Mouse (Mus musculus): ENCODE measurements around the gene Bicc1. TPM values are rescaled to one million over a fixed set of nuclear protein-coding genes. Genes with fewer than 3 reads are reported as not detected.

Bicc1 gene
- total RNA-seq, 1 experiment: 1.8 TPM

- no peak overlapping the region for H3K9ac ChIP-seq (ENCODE audit: insufficient read depth, low read depth, low read length, poor library complexity, severe bottlenecking)
- DNase-seq (ENCODE audit: low read depth, low spot score): no peak
- no peaks in the 10 kb centered on the region for H3K9me3 ChIP-seq (ENCODE audit: control insufficient read depth, insufficient read depth, low read depth, low read length)
- H3K4me3 ChIP-seq (ENCODE audit: insufficient read depth in 1 of 2, low read depth in 1 of 2, low read length in 2 of 2, poor library complexity in 1 of 2, severe bottlenecking in 1 of 2): no peak overlapping the region
- no peak overlapping the region for H3K27ac ChIP-seq (ENCODE audit: insufficient read depth, low read depth, low read length, poor library complexity, severe bottlenecking)
- no peak for TF ChIP-seq HCFC1 (IDR thresholded peaks at IDR 0.05; ENCODE audit: borderline replicate concordance, insufficient read depth, low read length)
- no peak for TF ChIP-seq CHD2 (IDR thresholded peaks at IDR 0.05; ENCODE audit: low read depth, low read length)
- no peak for TF ChIP-seq MAFK (IDR thresholded peaks at IDR 0.05; ENCODE audit: insufficient read depth, low read depth, low read length)
- no peak for TF ChIP-seq ZC3H11A (IDR thresholded peaks at IDR 0.05; ENCODE audit: borderline replicate concordance, low read depth, low read length)
- no peak for TF ChIP-seq ZNF384 (IDR thresholded peaks at IDR 0.05; ENCODE audit: low read depth, low read length)
- in situ Hi-C loops (cut with MboI; ENCODE audit: low sequenced_read_pairs in 2 of 2, unreplicated experiment in 2 of 2): no loop called here
- no peaks in the 10 kb centered on the region for H3K36me3 ChIP-seq (ENCODE audit: control insufficient read depth, insufficient read depth, low read length, poor library complexity, severe bottlenecking)
- no peaks in the 10 kb centered on the region for H3K4me1 ChIP-seq (ENCODE audit: control insufficient read depth in 2 of 2, insufficient read depth in 2 of 2, low read length in 2 of 2, poor library complexity in 1 of 2)
Measured at GRCm38 (mm10) chr10:71156569-71156968, 2.9 kb downstream of the Bicc1 start.

- H3K36me3 ChIP-seq (ENCODE audit: control insufficient read depth, insufficient read depth, low read length, poor library complexity, severe bottlenecking): no peaks in the 10 kb centered on the region
- H3K27ac ChIP-seq (ENCODE audit: insufficient read depth, low read depth, low read length, poor library complexity, severe bottlenecking): no peak overlapping the region; the same call in 1 of the 2 replicates
- in situ Hi-C loops (cut with MboI; ENCODE audit: low sequenced_read_pairs in 2 of 2, unreplicated experiment in 2 of 2): no loop called here
- no peaks in the 10 kb centered on the region for H3K9me3 ChIP-seq (ENCODE audit: control insufficient read depth, insufficient read depth, low read depth, low read length)
- no peak overlapping the region for H3K9ac ChIP-seq (ENCODE audit: insufficient read depth, low read depth, low read length, poor library complexity, severe bottlenecking)
- no peak overlapping the region for H3K4me3 ChIP-seq (ENCODE audit: insufficient read depth in 1 of 2, low read depth in 1 of 2, low read length in 2 of 2, poor library complexity in 1 of 2, severe bottlenecking in 1 of 2)
- TF ChIP-seq ZC3H11A (IDR thresholded peaks at IDR 0.05; ENCODE audit: borderline replicate concordance, low read depth, low read length): no peak
- no peak for TF ChIP-seq CHD2 (IDR thresholded peaks at IDR 0.05; ENCODE audit: low read depth, low read length)
- TF ChIP-seq HCFC1 (IDR thresholded peaks at IDR 0.05; ENCODE audit: borderline replicate concordance, insufficient read depth, low read length): no peak
- TF ChIP-seq MAFK (IDR thresholded peaks at IDR 0.05; ENCODE audit: insufficient read depth, low read depth, low read length): no peak
- no peak for TF ChIP-seq ZNF384 (IDR thresholded peaks at IDR 0.05; ENCODE audit: low read depth, low read length)
- no peaks in the 10 kb centered on the region for H3K4me1 ChIP-seq (ENCODE audit: control insufficient read depth in 2 of 2, insufficient read depth in 2 of 2, low read length in 2 of 2, poor library complexity in 1 of 2)
- DNase-seq (ENCODE audit: low read depth, low spot score): no peak
Measured at GRCm38 (mm10) chr10:71153610-71154009, 5.9 kb downstream of the Bicc1 start.

DNA sequence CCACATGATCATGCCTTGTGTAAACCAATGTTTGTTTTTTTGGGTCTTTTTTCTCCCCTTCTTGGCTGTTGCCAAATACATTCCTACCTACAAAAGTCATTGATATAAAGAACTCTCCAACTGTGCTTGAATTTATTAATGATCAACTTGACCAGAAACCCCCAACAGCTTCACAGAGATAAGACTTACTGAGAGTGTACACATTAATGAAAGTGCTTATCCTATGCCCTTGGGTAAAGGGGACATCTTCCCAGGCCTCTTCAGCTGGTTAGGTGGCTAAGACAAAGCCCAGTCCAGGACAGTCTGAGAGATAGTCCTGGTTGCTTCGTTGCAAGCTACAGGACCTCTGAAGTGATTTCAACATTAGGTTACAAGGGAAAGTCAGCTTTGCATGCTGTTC, 6.4 kb downstream of the Bicc1 start:
- in situ Hi-C loops (cut with MboI; ENCODE audit: low sequenced_read_pairs in 2 of 2, unreplicated experiment in 2 of 2): no loop called here
- TF ChIP-seq ZNF384 (IDR thresholded peaks at IDR 0.05; ENCODE audit: low read depth, low read length): no peak
- TF ChIP-seq MAFK (IDR thresholded peaks at IDR 0.05; ENCODE audit: insufficient read depth, low read depth, low read length): no peak
- no peak for TF ChIP-seq HCFC1 (IDR thresholded peaks at IDR 0.05; ENCODE audit: borderline replicate concordance, insufficient read depth, low read length)
- TF ChIP-seq CHD2 (IDR thresholded peaks at IDR 0.05; ENCODE audit: low read depth, low read length): no peak

GRCm38 (mm10) chr10:71150486-71150885, 9.0 kb downstream of the Bicc1 start:
- no peak overlapping the region for H3K4me3 ChIP-seq (ENCODE audit: insufficient read depth in 1 of 2, low read depth in 1 of 2, low read length in 2 of 2, poor library complexity in 1 of 2, severe bottlenecking in 1 of 2)

More for the DNA sequence above, 6.4 kb downstream of the Bicc1 start:
- H3K9ac ChIP-seq (ENCODE audit: insufficient read depth, low read depth, low read length, poor library complexity, severe bottlenecking): no peak overlapping the region
- DNase-seq (ENCODE audit: low read depth, low spot score): no peak
- H3K36me3 ChIP-seq (ENCODE audit: control insufficient read depth, insufficient read depth, low read length, poor library complexity, severe bottlenecking): no peaks in the 10 kb centered on the region
- no peaks in the 10 kb centered on the region for H3K4me1 ChIP-seq (ENCODE audit: control insufficient read depth in 2 of 2, insufficient read depth in 2 of 2, low read length in 2 of 2, poor library complexity in 1 of 2)
- H3K27ac ChIP-seq (ENCODE audit: insufficient read depth, low read depth, low read length, poor library complexity, severe bottlenecking): no peak overlapping the region
- no peak overlapping the region for H3K4me3 ChIP-seq (ENCODE audit: insufficient read depth in 1 of 2, low read depth in 1 of 2, low read length in 2 of 2, poor library complexity in 1 of 2, severe bottlenecking in 1 of 2)
- H3K9me3 ChIP-seq (ENCODE audit: control insufficient read depth, insufficient read depth, low read depth, low read length): no peaks in the 10 kb centered on the region

More at GRCm38 (mm10) chr10:71150486-71150885, 9.0 kb downstream of the Bicc1 start:
- no peaks in the 10 kb centered on the region for H3K36me3 ChIP-seq (ENCODE audit: control insufficient read depth, insufficient read depth, low read length, poor library complexity, severe bottlenecking)
- in situ Hi-C loops (cut with MboI; ENCODE audit: low sequenced_read_pairs in 2 of 2, unreplicated experiment in 2 of 2): no loop called here
- no peaks in the 10 kb centered on the region for H3K4me1 ChIP-seq (ENCODE audit: control insufficient read depth in 2 of 2, insufficient read depth in 2 of 2, low read length in 2 of 2, poor library complexity in 1 of 2)
- DNase-seq (ENCODE audit: low read depth, low spot score): no peak
- no peaks in the 10 kb centered on the region for H3K9me3 ChIP-seq (ENCODE audit: control insufficient read depth, insufficient read depth, low read depth, low read length)
- TF ChIP-seq ZNF384 (IDR thresholded peaks at IDR 0.05; ENCODE audit: low read depth, low read length) (no peak), MAFK (IDR thresholded peaks at IDR 0.05; ENCODE audit: insufficient read depth, low read depth, low read length) (no peak), CHD2 (IDR thresholded peaks at IDR 0.05; ENCODE audit: low read depth, low read length) (no peak), HCFC1 (IDR thresholded peaks at IDR 0.05; ENCODE audit: borderline replicate concordance, insufficient read depth, low read length) (no peak)
- no peak overlapping the region for H3K27ac ChIP-seq (ENCODE audit: insufficient read depth, low read depth, low read length, poor library complexity, severe bottlenecking)
- H3K9ac ChIP-seq (ENCODE audit: insufficient read depth, low read depth, low read length, poor library complexity, severe bottlenecking): no peak overlapping the region

Data from ES-E14 (cell line).